Mouse (Mus musculus): ENCODE data around the gene Gls.
A peak's percentile ranks its signal among the peaks of the same experiment; 100 is the strongest.

The Gls gene

DNA sequence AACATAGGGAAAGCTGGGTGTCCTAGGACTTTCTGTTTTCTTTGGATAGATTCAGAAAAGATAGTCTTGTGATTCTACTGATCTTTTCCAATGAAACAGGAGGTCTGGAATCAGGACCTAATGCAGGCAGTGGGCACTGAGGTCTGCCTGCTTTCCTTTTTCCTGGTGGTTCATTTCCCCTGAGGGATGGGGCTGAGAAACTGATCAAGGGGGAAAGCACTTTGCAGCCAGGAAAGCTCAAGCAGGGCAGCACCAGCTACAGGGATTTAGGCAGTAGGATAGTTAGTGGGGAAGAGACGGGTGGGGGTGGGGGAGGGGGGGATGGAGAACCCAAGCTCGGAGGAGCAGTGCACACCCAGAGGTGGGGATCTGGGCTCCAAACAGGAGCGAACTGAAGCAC is 80.1 kb downstream of the Gls start:
- DNase-seq: peak; percentile 83

DNA sequence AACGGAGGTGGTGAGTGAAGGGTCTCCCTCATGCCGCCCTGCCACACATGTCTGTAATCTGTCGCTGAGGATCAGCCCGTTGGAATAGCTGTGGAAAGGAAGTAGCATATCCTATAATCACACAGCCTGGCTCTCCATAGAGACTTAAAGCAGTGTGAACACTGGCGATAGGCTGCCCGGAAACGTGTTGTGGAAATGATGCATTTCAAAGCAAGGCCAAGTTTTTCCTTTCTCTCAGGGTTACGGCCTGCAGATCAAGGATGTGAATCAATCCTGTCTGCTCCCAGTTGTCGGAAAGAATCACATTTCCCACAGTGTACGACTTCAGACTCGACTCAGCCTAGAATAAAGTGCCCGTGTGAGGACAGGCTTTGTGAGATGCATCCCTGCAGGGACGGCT is 80.7 kb downstream of the Gls start:
- DNase-seq: peak; percentile 97

DNA sequence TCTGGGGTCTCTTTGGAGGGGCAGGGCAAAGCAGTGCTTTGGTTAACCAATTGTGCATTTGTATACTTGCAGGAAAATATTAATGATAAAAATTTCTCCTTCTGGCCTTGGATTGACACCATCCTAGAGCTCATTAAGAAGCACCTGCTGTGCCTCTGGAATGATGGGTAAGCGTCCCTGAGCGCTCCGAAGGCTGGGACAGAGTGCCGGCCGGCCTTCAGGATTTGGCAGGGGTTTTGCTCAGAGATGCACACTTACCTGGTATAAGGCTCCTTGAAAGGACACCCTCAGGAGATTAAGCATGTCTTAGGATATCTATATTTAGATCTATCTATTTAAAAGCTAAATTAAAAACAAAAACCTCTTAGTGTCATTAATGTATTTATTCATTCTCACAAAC is 81.9 kb downstream of the Gls start:
- DNase-seq: peak; percentile 83

DNA sequence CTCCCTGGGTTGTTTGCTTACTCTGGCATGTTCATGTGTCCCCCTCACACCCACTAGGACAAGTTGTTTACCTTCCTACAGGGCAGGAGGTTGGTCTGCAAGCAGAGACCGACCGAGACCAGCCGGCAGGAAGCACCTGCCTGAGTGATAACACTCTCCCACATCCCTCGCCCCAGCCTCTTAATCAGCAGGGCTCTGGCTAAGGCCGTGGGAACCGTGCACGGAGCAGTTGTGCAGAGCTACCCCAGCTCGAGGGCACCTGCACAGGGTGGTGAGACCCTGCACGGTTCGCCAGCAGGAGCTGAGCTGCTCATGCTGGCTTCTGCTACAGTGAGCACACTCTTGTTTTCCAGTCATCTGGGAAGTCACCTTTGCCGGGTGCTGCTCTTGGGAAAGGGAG is 82.4 kb downstream of the Gls start:
- peak; percentile 97 for DNase-seq

DNA sequence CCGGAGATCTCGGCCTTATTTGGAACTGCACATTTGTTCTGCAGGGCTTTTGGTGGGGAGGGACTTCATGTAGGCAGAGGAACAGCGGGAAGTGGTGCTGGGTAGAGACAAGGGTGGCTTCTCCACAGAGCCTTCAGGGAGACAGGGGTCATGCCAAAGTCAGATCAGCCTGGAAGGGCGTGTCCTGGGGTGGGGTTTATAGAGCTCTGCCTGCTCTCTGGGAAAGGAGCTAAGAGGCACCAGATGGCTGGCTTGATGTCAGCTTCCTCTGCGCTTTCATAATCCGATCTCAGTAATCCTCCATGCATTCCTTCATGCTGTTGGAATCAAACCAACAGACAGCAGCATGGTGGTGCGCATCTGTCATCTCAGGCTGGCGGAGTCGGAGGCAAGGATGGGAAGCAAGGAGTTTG is 83.1 kb downstream of the Gls start:
- peak; percentile 98 for DNase-seq

DNA sequence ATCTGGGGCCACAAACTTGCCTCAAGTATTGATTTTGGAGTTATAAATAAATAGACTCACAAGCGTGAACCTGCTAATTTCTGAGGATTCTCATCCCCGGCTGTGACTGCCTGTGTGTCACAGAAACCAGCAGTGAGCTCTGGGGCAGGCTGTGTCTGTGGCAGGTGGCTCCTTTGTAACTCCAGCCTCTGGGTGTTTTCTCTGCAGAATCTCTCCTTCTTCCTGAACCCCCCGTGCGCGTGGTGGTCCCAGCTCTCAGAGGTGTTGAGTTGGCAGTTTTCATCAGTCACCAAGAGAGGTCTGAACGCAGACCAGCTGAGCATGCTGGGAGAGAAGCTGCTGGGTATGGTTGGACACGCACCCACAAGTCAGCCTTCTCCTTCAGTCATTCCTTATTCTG is 84.3 kb downstream of the Gls start:
- DNase-seq: peak; percentile 83

DNA sequence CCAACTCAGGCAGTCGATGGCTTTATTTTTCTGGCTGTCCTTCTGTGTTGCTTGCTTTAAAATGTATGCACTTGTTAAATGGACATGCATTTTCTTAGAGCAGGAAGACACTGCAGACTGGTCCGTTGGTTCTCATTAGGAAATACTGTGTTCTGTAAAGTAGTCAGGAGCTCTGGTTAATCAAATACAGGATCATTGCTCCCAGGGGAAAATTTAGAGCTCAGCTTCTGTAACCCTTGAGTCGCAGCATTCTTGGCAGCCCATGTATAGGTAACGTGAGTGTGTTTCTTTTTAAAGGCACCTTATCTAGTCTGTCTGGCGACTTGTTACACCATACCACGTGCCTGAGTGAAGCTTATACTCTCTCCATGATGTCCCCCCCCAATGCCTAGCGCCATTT is 84.9 kb downstream of the Gls start:
- no peak for DNase-seq

DNA sequence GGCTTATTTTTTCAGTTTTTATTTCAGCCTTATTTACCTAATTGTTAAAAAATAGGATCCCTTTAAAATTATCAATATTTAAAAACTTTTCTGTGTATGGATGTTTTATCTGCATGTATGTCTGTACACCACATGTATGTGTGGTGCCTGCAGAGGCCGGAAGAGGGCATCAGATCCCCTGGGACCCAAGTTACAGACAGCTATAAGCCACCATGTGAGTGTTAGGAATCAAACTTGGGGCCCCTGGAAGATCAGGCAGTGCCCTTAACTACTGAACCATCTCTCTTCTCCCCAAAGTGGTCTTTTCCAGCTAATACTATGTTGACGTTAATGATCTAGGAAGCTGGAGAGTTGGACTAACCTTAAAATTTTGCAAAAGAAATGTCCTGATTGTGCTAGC is 85.6 kb downstream of the Gls start:
- peak; percentile 68 for DNase-seq

DNA sequence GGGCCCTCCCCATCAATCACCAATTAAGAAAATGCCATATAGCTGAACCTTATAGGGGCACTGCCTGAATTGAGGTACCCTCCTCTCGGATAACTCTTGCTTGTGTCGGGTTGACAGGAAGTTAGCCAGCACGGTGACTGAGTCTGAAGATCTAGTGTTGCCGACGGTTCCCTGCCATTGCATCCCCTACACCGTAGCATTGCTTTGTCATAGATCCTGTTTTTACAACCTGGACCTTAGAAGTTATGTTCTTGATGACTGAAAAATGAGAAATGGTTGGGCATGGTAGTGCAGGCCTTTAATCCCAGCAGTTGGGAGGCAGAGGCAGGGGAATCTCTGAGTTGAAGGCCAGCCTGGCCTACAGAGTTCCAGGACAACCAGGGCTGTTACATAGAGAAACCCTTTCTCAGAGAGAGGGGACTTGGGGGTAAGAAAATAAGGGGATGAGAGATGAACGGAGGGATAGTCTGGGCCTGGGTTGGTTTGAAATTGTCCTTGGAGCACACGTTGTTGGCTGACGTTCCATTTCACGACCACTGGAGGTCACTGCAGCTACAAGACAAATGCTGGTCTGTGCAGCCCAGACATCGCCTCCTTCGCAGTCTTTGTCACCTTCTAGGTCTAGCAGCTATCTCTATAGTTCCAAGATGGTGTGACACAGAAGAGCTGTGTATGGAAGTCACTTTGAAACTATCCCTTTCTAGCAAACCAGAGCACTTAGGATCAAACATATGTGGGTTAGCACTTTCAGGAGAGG is 86.6 kb downstream of the Gls start:
- peak; percentile 82 for DNase-seq

DNA sequence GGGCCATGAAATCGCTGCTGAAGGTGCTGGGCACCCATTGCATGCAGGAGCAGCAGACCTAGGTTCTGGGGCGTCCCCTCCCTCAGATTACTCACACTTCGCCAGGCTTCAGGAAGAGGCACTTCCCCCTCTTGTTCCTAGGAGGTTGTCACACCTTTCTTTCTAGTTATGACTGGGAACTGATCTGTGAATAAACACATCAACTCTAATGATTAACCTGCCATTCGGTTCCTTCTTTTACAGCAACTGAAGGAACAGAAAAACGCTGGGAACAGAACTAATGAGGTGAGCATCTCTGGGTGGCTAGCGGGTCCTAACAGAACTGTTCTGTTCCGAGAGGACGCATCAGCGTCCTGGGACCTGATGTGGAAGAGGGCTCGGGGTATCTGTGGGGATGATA is 88.1 kb downstream of the Gls start:
- DNase-seq: peak; percentile 83

DNA sequence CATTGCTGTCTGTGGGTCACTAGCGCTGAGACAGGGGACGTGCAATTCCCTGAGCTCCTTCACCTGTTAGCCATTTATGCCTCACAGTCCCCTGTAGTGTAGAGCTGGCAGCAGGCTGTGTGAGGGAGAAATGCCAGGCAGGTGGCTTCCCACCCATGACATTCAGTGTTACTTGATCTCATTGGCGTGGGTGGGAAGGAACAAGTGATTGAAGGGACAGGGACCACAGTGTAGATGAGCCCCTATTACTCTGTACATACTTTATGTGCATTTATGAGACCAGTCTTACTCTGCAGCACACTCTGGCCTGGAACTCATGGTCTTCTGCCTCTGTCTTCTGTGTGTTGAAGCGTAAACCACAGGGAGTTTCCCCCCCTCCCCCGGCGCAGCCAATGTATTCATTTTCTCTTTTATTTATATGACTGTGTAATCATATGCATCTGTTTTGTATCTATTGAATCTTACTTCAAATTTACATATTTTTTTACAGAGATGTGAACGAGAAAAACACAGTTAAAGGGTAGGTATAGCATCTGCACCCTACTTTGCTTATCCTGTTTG is 89.4 kb downstream of the Gls start:
- peak; percentile 64 for DNase-seq

DNA sequence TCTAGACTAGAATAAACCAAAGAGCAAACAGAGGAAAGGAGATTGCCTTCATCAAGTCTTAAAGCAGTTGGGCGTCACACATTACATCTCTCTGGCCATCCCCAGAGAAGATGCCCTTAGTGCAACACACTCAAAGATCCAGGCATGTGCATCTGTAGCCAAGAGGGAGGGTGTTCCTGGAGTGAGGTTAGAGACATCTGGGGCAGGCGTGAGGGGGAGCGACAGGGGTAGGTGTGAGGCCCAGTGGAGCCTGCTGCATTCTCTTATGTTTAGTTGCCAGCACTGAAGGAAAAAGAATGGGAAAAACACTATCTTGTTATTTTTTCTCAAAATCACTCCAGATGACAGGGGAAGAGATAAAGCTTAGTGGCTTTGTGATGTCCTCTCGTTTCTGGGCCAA is 89.8 kb downstream of the Gls start:
- DNase-seq: peak; percentile 76

DNA sequence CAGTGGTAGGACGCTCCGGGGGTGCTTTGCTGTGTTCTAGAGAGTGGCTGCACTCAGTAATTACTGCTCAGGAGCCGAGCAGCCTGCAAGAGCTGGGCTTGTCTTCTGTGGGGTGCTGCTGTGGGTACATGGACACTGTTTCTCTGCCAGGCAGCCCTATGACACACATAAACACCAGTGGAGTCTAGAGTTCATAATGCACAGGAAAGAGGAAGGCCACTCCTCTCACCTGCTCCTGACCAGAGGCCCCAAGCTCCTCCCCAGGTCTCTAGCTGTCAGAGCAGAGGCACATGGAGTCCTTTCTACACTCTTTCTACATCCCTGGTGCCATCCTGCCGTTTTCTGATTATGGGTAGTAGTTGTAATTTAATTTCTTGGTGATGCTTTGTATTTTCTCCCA is 90.9 kb downstream of the Gls start:
- peak; percentile 86 for DNase-seq

DNA sequence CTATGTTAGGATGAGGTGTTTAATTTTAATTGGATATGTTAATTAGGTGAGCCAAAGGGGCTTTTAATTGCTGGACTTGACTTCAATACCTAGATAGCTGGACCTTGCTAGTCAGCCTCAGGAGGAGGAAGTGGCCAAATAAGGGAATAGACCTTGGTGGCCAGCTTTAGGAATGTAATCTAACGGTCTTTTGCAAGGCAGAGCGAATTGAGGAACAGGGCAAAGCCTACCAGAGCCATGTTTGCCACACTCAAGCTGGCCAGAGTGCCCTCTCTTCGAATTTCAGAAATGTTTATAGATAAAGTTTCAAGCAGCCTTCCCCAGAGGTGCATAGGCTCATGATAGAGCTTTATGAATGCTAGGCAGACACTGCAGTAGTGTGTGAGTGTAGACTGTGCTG is 91.5 kb downstream of the Gls start:
- DNase-seq: peak; percentile 40

DNA sequence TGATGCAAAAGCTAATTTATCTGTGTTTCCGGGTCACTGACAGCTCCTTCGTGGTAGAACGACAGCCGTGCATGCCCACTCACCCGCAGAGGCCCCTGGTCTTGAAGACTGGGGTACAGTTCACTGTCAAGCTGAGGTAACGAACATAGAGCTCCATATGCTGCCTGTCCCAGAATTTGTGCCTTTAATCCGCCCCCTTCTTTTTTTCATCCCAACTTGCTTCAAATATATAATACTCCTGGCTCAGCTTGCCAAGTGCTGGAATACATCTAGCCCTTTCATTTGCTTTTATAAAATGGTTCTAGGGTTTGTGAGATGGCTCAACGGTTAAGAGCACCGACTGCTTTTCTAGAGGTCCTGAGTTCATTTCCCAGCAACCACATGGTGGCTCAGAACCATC is 92.5 kb downstream of the Gls start:
- DNase-seq: no peak

DNA sequence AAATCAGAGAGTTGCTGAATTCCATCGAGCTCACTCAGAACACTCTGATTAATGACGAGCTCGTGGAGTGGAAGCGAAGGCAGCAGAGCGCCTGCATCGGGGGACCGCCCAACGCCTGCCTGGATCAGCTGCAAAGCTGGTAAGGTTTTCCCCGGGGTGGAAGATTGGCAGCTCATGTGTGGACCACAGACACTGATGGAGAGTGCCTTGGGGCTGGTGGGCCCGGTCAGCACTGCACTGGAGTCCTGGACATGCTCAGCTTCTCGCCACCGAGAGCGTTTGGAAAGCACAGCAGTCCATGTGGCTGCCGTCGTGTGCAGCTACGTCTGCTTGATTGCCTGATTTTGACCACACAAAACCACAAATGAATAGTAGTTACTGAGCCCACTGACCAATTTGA is 95.7 kb downstream of the Gls start:
- peak; percentile 79 for DNase-seq

DNA sequence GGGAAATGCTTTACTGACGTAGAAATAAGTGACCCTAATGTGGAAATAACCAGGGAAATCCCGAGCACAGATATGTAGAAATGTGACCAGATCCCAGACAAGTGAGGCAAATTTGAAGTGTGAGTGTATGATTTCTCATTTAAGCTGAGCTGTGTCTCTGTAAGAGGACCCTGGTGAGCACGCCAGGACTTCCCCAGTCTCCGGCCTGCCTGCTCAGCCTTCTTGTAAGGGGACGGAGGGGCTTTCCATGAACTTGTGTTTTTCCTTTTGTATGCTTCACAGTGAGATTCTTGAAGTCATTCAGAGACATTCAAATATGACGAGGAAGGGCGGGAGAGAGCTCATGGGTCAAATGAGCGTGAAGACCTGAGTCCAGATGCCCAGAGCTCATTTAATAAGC is 99.8 kb downstream of the Gls start:
- DNase-seq: peak; percentile 83

DNA sequence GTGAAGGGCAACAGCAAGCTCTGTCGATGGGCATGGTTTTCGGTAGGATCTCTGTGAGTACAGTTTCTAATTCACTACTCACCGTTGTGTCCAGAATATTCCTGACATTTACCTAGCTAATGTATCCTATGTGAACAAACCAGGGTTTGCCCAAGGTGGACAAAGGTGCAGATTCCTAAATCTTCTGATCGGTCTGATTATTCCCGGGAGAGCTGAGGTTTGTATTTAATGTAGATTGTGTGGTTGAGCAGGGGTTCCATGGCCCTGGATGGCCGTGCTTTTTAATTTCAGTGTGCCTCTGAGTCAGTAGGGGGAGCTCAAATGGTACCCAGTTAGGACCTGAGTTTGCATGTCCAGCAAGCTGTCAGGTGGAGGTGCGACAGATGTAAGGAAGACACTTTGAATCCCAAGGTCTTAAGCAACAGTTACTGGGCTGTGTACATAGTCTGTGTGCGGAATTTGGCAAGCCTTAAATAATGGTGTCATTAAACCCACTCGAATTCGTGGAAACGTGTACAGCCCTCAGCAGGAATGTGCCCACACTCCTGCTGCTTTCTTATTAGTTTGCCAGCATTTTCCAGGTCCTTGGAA is 101.2 kb downstream of the Gls start:
- peak; percentile 54 for DNase-seq

DNA sequence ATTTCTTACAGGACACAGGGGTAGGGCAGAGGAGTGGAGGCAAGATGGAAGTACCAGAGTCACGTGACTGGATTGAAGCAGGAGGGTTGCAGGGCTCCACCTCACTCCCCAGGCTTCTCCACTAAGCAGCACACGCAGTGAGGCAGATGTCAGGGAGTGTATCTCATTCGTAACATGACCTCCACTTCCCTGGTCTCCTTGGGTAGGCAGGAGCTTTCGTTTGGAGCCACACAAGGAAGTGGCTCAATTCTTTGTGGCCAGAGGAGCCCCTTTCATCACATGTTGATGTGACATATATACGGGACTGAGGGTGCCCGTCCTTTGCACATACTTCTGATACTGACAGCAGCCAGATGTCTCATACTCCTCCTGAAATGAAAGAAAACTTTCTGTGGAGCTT is 103.2 kb downstream of the Gls start:
- DNase-seq: peak; percentile 74

DNA sequence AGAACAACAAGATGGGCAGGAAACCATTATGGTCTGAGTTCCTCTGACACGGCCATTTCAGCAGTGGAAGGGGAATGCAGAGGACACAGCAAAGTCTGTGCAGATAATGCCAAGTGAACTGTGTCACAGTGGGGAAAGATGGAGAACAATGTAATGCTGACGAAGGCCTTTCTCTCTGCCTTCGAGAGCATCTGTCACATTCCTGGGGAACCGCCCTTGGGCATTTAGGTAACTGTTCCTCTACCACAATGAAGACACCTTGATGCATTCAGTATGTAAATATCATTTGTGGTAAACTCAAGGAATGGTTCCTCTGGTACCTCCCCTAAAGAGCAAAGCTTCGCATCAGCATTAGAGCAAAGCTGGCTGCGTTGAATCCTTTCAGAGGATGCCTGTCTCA is 105.7 kb downstream of the Gls start:
- DNase-seq: peak; percentile 41

DNA sequence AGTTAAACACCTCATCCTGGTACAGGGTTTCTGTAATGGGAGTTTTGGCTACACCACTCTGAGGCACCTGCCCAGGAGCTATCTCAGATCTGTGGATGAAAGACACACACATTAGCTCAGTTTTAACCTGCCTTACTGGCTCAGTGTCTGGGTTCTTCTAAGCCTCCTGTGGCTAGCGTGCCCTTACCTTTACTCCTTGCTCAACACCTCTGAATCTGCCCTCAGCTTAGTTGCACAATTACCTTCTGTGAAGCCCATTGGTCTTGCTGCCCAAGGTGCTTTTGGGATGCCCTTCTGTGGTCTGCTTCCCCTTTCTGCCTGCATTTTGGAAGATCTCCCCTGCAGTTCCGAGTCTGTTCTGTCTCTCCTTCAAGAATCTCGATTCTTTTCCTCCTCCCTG is 108.2 kb downstream of the Gls start:
- peak; percentile 79 for DNase-seq

DNA sequence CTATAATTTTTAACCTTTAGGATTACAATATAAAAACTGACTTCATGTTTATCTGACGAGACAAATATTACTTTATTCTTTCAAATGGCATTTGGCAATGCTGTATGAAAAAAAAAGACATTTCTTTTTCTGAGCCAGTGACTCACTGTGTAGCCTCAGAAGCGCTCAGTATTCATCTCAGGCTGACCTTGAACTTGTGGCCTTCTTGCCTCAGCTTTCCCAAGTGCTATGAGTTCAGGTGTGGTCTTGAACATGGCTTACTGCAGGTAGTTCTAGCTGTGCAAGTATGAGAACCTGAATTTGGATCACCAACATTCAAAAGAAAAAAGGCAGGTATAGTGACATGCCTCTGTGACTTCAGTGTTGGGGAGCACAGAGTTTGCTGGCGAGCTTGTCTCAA is 112.0 kb downstream of the Gls start:
- DNase-seq: peak; percentile 63

DNA sequence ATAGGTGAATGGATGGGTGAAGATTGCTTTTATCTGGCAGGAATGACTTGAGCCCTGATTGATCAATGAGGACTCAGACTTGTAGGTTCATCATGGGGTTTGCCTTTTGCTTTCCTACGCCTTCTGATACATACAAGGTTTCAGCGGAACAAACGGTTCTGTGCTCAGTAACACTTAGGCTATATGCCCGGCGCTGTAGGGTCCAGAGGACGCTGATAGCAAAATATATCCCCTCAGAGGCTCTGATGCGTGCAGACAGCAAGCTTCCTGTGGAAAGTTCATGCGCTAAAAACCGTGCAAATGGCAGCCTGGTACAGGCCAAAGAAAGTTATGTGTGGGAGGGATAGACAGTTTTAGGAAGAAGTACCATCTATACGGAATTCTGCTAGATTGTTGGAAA is 112.8 kb downstream of the Gls start:
- peak; percentile 74 for DNase-seq

DNA sequence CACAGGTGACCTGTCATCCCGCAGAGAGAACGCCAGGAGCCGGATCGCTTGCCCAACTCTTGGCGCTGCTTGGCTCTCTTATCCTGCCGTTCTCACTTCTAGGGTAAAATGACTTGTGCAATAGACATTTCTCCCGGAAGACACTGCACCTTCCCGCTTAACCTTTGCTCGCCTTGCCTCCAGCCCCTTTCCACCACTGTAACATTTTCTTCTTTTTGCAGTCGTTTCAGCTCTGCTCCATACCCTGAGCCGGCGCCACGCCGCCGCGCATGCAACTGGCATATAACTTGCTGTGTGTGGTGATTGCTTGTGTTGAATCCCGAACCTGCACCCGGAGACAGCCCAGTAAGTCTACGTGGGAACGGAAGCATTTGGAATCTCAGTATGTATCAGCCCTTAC is 113.3 kb downstream of the Gls start:
- DNase-seq: no peak
